ENCODE assay signal across 8 mouse cellular contexts in the genomic region with DNA sequence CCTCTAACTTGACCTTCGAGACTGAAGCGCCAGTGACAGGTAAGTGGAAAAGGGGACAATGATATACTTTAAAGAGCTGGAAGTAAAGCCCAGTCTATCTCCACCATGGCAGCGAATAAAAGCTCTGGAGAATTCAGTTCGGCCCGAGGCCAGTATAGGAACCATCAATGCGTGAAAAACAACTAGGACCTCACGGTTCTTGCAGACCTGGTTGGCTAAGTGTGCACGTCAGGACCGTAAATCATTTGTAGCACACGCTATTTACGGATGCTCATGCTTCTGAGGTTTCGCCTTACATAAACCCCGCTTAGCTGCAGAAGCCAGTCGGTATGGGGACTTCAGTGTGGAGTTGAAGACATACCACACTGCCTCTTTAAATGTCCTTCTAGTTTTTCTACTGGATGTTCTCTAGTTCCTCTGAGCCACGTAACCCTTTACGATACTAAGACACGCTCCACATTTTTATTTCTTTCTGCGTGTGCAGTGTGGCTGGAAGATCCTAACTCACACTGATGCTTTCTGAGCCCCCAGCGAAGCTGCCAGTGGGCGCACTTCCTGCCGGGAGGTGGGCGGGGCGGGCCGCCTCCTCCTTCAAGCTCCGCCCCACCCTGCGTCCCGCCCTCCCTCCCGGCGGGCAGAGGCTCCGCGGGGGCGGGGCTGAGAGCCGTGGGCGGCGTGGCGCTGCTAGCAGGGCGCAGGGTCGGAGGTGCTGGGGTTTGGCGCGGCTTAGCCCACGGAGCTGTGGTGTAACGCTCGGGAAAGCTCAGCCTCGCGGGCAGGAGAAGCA. TPM values are rescaled to one million over a fixed set of nuclear protein-coding genes. Genes with fewer than 3 reads are reported as not detected.
DNase-seq lines count a peak whose midpoint lies in the region; ATAC-seq and TF ChIP-seq lines count a peak whose summit lies in the region.

A gene (plus strand): TSS at position 660 of the 787 bp plus-strand sequence.

- DNase-seq in CH12.LX (ENCODE audit: extremely low read depth) = peak; percentile 85
- peak; percentile 82 for DNase-seq in c-Kit-positive CD71-negative TER-119-negative erythroid progenitor cells, embryonic 14.5 days (ENCODE audit: low read depth)
- peak; percentile 77 for DNase-seq in forebrain, embryonic 10.5 days (ENCODE audit: extremely low spot score, low spot score)
- DNase-seq in kidney, postnatal 14 days = peak; percentile 94
- DNase-seq in neural tube, embryonic 11.5 days (ENCODE audit: low spot score) = peak; percentile 94

- peak within 1 kb of the TSS; percentile 90 for H3K27ac ChIP-seq in CH12.LX (ENCODE audit: insufficient read depth, low read depth)
- H3K27ac ChIP-seq in forebrain, embryonic 10.5 days = peak within 1 kb of the TSS; percentile 91
- H3K27ac ChIP-seq in heart, embryonic 15.5 days = peak within 1 kb of the TSS; percentile 85
- H3K27ac ChIP-seq in liver, embryonic 15.5 days (replicated peaks) = peak within 1 kb of the TSS; percentile 79
- peak within 1 kb of the TSS; percentile 62 for H3K27ac ChIP-seq in neural tube, embryonic 11.5 days (ENCODE audit: low read depth, low read length)
- H3K27ac ChIP-seq in stomach, embryonic 16.5 days (ENCODE audit: low read length) = peak within 1 kb of the TSS; percentile 57

- peak; percentile 21; the same call in 1 of the 2 replicates for TF ChIP-seq EP300 in CH12.LX (IDR thresholded peaks at IDR 0.05; ENCODE audit: low read length)

- H3K9me3 ChIP-seq in CH12.LX (replicated peaks; ENCODE audit: low read length) = no peaks in the 10 kb centered on the region
- no peaks in the 10 kb centered on the region for H3K9me3 ChIP-seq in forebrain, embryonic 10.5 days
- H3K9me3 ChIP-seq in heart, embryonic 15.5 days (replicated peaks) = no peaks in the 10 kb centered on the region
- no peaks in the 10 kb centered on the region for H3K9me3 ChIP-seq in liver, embryonic 15.5 days (replicated peaks)
- H3K9me3 ChIP-seq in neural tube, embryonic 11.5 days (ENCODE audit: control insufficient read depth, low read length) = no peaks in the 10 kb centered on the region
- H3K9me3 ChIP-seq in stomach, embryonic 16.5 days (replicated peaks; ENCODE audit: control insufficient read depth, low read length) = no peaks in the 10 kb centered on the region

- peaks cover 10% of the 10 kb centered on the region for H3K79me2 ChIP-seq in CH12.LX (replicated peaks; ENCODE audit: control insufficient read depth, extremely low read depth, insufficient read depth, poor library complexity, severe bottlenecking)

- dilution Hi-C loops in CH12.LX (cut with MboI; ENCODE audit: extremely low pct_ligation_motif_present, extremely low pct_unique_long_range_greater_than_20kb, low sequenced_read_pairs) = no loop called here

- peak within 1 kb of the TSS; percentile 77 to 95 (median 93) for H3K4me3 ChIP-seq in CH12.LX (replicated peaks in 1 of 3; ENCODE audit: low read depth in 2 of 3, low read length in 2 of 3, poor library complexity in 1 of 3)
- peak within 1 kb of the TSS; percentile 96 for H3K4me3 ChIP-seq in forebrain, embryonic 10.5 days
- peak within 1 kb of the TSS; percentile 95 for H3K4me3 ChIP-seq in heart, embryonic 15.5 days
- peak within 1 kb of the TSS; percentile 91 for H3K4me3 ChIP-seq in liver, embryonic 15.5 days (replicated peaks)
- H3K4me3 ChIP-seq in neural tube, embryonic 11.5 days (ENCODE audit: low read depth, low read length) = peak within 1 kb of the TSS; percentile 79
- peak within 1 kb of the TSS; percentile 75 for H3K4me3 ChIP-seq in stomach, embryonic 16.5 days (replicated peaks; ENCODE audit: low read length)

- H3K27me3 ChIP-seq in CH12.LX (replicated peaks) = no peaks in the 10 kb centered on the region
- peaks cover 8% of the 10 kb centered on the region; the same call in 1 of the 2 replicates for H3K27me3 ChIP-seq in forebrain, embryonic 10.5 days (ENCODE audit: poor library complexity, severe bottlenecking)
- H3K27me3 ChIP-seq in heart, embryonic 15.5 days = no peaks in the 10 kb centered on the region
- no peaks in the 10 kb centered on the region for H3K27me3 ChIP-seq in liver, embryonic 15.5 days
- H3K27me3 ChIP-seq in neural tube, embryonic 11.5 days (ENCODE audit: control insufficient read depth, insufficient read depth, low read length) = no peaks in the 10 kb centered on the region
- no peaks in the 10 kb centered on the region for H3K27me3 ChIP-seq in stomach, embryonic 16.5 days (ENCODE audit: control insufficient read depth, insufficient read depth, low read length)

- in situ Hi-C loops in CH12.LX (cut with MboI; ENCODE audit: low pct_ligation_motif_present, low pct_unique_long_range_greater_than_20kb, low sequenced_read_pairs) = no loop called here

- TF ChIP-seq POLR2A in CH12.LX (IDR thresholded peaks at IDR 0.05; ENCODE audit: low read depth, low read length) = peak; percentile 71

- ATAC-seq in heart, embryonic 15.5 days (replicated peaks; ENCODE audit: insufficient number of reproducible peaks, insufficient read depth, low FRiP score, low read depth) = peak; percentile 94
- ATAC-seq in liver, embryonic 15.5 days (ENCODE audit: insufficient read depth) = peak; percentile 84
- ATAC-seq in neural tube, embryonic 11.5 days (ENCODE audit: insufficient read depth, low FRiP score, low TSS enrichment) = peak; percentile 90
- peak; percentile 95 for ATAC-seq in stomach, embryonic 16.5 days (ENCODE audit: insufficient read depth, low FRiP score)

- no peak for TF ChIP-seq CTCF in CH12.LX (conservative IDR thresholded peaks at IDR 0.05 in 1 of 2, IDR thresholded peaks at IDR 0.05 in 1 of 2; ENCODE audit: low read depth in 2 of 2, low read length in 2 of 2)

- WGBS in forebrain, embryonic 10.5 days = 3% methylated on average over 45 of the region's 45 CpGs
- 3% methylated on average over 45 of the region's 45 CpGs for WGBS in heart, embryonic 15.5 days
- WGBS in liver, embryonic 15.5 days (ENCODE audit: insufficient replicate concordance) = 4% methylated on average over 45 of the region's 45 CpGs
- 2% methylated on average over 44 of the region's 45 CpGs for WGBS in neural tube, embryonic 11.5 days
- 3% methylated on average over 39 of the region's 45 CpGs for WGBS in stomach, embryonic 16.5 days

- peak within 1 kb of the TSS; percentile 77 for H3K9ac ChIP-seq in CH12.LX (ENCODE audit: insufficient read depth, low read depth)
- H3K9ac ChIP-seq in heart, embryonic 15.5 days = peak within 1 kb of the TSS; percentile 86
- peak within 1 kb of the TSS; percentile 85 for H3K9ac ChIP-seq in liver, embryonic 15.5 days
- H3K9ac ChIP-seq in neural tube, embryonic 11.5 days (ENCODE audit: low read length) = peak within 1 kb of the TSS; percentile 61
- H3K9ac ChIP-seq in stomach, embryonic 16.5 days (ENCODE audit: low read length) = peak within 1 kb of the TSS; percentile 84

- no peak for TF ChIP-seq RAD21 in CH12.LX (IDR thresholded peaks at IDR 0.05; ENCODE audit: low read depth, low read length)

- peaks cover 17 to 73% of the 10 kb centered on the region in 2 experiments for H3K4me1 ChIP-seq in CH12.LX (ENCODE audit: control insufficient read depth in 1 of 2, insufficient read depth in 2 of 2)
- peaks cover 26% of the 10 kb centered on the region for H3K4me1 ChIP-seq in forebrain, embryonic 10.5 days
- H3K4me1 ChIP-seq in heart, embryonic 15.5 days (replicated peaks) = peaks cover 21% of the 10 kb centered on the region
- H3K4me1 ChIP-seq in liver, embryonic 15.5 days (replicated peaks) = peaks cover 61% of the 10 kb centered on the region
- peaks cover 10% of the 10 kb centered on the region for H3K4me1 ChIP-seq in neural tube, embryonic 11.5 days (ENCODE audit: control insufficient read depth, insufficient read depth, low read length)
- H3K4me1 ChIP-seq in stomach, embryonic 16.5 days (ENCODE audit: control insufficient read depth, insufficient read depth, low read length) = 0 out of 2 replicates have a peak, but pooled peaks cover 4% of the 10 kb centered on the region

- H3K36me3 ChIP-seq in CH12.LX (replicated peaks in 1 of 2; ENCODE audit: control insufficient read depth in 1 of 2, insufficient read depth in 1 of 2, low read length in 1 of 2) = peaks cover 0 to 18% of the 10 kb centered on the region in 2 experiments
- no peaks in the 10 kb centered on the region for H3K36me3 ChIP-seq in forebrain, embryonic 10.5 days (replicated peaks)
- H3K36me3 ChIP-seq in heart, embryonic 15.5 days = no peaks in the 10 kb centered on the region
- H3K36me3 ChIP-seq in liver, embryonic 15.5 days (replicated peaks) = no peaks in the 10 kb centered on the region
- no peaks in the 10 kb centered on the region for H3K36me3 ChIP-seq in neural tube, embryonic 11.5 days (ENCODE audit: control insufficient read depth, insufficient read depth, low read length)
- no peaks in the 10 kb centered on the region for H3K36me3 ChIP-seq in stomach, embryonic 16.5 days (ENCODE audit: control insufficient read depth, insufficient read depth, low read length)

- H3K4me2 ChIP-seq in CH12.LX (ENCODE audit: insufficient read depth, low read depth, poor library complexity, severe bottlenecking) = peak within 1 kb of the TSS; percentile 94
- peak within 1 kb of the TSS; percentile 94 for H3K4me2 ChIP-seq in heart, embryonic 15.5 days
- peak within 1 kb of the TSS; percentile 99 for H3K4me2 ChIP-seq in liver, embryonic 15.5 days
- H3K4me2 ChIP-seq in neural tube, embryonic 11.5 days (ENCODE audit: low read depth) = peak within 1 kb of the TSS; percentile 97
- peak within 1 kb of the TSS; percentile 98 for H3K4me2 ChIP-seq in stomach, embryonic 16.5 days (ENCODE audit: low read depth, low read length)

TF ChIP-seq in CH12.LX, 34 proteins besides CTCF, POLR2A, EP300 and RAD21 (continues in another document):
- TF ChIP-seq MXI1 (IDR thresholded peaks at IDR 0.05; ENCODE audit: low read depth, low read length) = peak; percentile 86
- peak; percentile 82 for TF ChIP-seq NELFE (IDR thresholded peaks at IDR 0.05; ENCODE audit: low read depth, low read length)
- TF ChIP-seq POLR2AphosphoS2 (IDR thresholded peaks at IDR 0.05; ENCODE audit: low read depth, low read length) = peak; percentile 61; the same call in 1 of the 2 replicates
- TF ChIP-seq ZMIZ1 (IDR thresholded peaks at IDR 0.05; ENCODE audit: low read depth, low read length) = peak; percentile 84
- TF ChIP-seq ZKSCAN1 (IDR thresholded peaks at IDR 0.05; ENCODE audit: borderline replicate concordance, low read depth, low read length) = no peak
- TF ChIP-seq GABPA (IDR thresholded peaks at IDR 0.05; ENCODE audit: insufficient replicate concordance, low read depth, low read length) = no peak
- TF ChIP-seq CHD2 (IDR thresholded peaks at IDR 0.05; ENCODE audit: low read length) = no peak

RNA-seq across cellular contexts. Expression of the gene that starts here (rescaled TPM):
- total RNA-seq in CH12.LX (2012; rRNA removed) (8.1 and 8.4 TPM in 2 replicates), CH12.LX (2014; rRNA removed) (7.9 and 9.7 TPM in 2 replicates)
- polyA plus RNA-seq in CH12.LX (2012; ENCODE audit: insufficient read length, low read depth) = 15.9 and 16.9 TPM in 2 replicates
- 5.7 and 5.8 TPM in 2 replicates for polyA plus RNA-seq in forebrain, embryonic 10.5 days (2016; fragmentation: Nextera tagmentation; extraction: Ambion mirVana)
- polyA plus RNA-seq in heart, embryonic 15.5 days (2015; fragmentation: Nextera tagmentation; extraction: Ambion mirVana) = 5.3 and 9.9 TPM in 2 replicates
- polyA plus RNA-seq in liver, embryonic 15.5 days (2015; fragmentation: Nextera tagmentation; extraction: Ambion mirVana) = 3.7 and 4.3 TPM in 2 replicates
- 10.6 and 14.4 TPM in 2 replicates for polyA plus RNA-seq in neural tube, embryonic 11.5 days (2014; fragmentation: Nextera tagmentation; extraction: Ambion mirVana)
- polyA plus RNA-seq in stomach, embryonic 16.5 days (2015; fragmentation: Nextera tagmentation; extraction: Ambion mirVana) = 4.1 and 4.9 TPM in 2 replicates

Comparison
In these comparisons a context has a peak if more than half of its experiments do, and no peak if none do; other contexts are left out.
1. Peak in every context shown above with its lines: DNase-seq, ATAC-seq, H3K4me3 ChIP-seq and H3K27ac ChIP-seq.